Mouse (Mus musculus): ENCODE measurements around the gene Rtp3. TPM values are rescaled to one million over a fixed set of nuclear protein-coding genes. Genes with fewer than 3 reads are reported as not detected.

The Rtp3 gene
- total RNA-seq, 2 experiments from 2014 or later: 1.1 to 1.2 TPM

DNA sequence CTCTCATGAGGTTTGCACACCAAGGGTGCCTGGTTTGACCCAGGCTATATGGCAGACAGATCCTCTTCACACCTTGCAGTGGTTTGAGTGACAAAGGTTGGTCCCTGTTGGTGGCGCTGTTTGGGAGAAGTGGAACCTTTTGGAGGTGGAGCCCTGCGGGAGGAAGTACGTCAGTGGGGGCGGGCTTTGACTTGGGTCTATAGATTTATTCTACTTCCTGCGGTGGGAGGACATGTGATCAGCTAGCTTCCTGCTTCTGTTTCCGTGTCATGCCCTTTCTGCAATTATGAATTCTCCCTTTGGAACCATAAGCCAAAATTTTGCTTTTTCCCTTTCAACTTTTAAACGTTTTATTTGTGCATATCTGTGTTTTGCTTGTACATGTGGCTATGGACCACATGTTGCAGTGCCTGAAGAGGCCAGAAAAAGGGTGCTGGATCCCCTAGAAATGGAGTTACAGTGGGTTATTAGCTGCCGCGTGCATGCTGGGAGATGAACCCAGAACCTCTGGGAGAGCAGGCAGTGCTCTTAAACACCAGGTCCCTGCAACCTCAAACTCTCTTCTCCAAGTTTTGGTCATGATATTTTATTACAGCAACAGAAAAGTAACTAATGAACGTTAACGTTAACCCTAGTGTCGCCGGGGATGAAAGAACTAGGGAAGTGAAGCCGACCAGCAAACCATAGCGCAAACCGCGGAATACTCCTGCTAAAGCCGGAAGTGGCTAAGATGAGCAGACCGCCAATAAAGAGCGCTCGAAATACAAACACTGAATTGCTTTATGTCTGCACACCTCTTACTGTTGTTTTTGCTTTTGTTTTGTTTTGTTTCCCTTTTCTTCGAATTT is 25.1 kb downstream of the Rtp3 start:
- Histone ChIP-seq H3K27ac (no peak overlapping the region), H3K4me3 (no peak overlapping the region)
- no peak for TF ChIP-seq CTCF (IDR thresholded peaks at IDR 0.05)
- no peak for DNase-seq
- intact Hi-C loops (cut with DNase I): loop anchor here (10.0 kb wide), 1 partner anchor 300 kb away; no protein-coding TSS in a partner anchor

GRCm38 (mm10) chr9:110963566-110964115 is 26.7 kb downstream of the Rtp3 start:
- Histone ChIP-seq H3K4me3 (no peak overlapping the region), H3K27ac (no peak overlapping the region)
- TF ChIP-seq CTCF (IDR thresholded peaks at IDR 0.05): no peak
- intact Hi-C loops (cut with DNase I): loop anchor here (10.0 kb wide), 1 partner anchor 301 kb away; no protein-coding TSS in a partner anchor
- peak; percentile 40 for DNase-seq

GRCm38 (mm10) chr9:110961386-110961785 is 29.0 kb downstream of the Rtp3 start:
- no peak for DNase-seq
- no peak overlapping the region for H3K4me3 ChIP-seq
- intact Hi-C loops (cut with DNase I): loop anchor here (10.0 kb wide), 1 partner anchor 303 kb away; no protein-coding TSS in a partner anchor
- no peak for TF ChIP-seq CTCF (IDR thresholded peaks at IDR 0.05)
- no peak overlapping the region for H3K27ac ChIP-seq

DNA sequence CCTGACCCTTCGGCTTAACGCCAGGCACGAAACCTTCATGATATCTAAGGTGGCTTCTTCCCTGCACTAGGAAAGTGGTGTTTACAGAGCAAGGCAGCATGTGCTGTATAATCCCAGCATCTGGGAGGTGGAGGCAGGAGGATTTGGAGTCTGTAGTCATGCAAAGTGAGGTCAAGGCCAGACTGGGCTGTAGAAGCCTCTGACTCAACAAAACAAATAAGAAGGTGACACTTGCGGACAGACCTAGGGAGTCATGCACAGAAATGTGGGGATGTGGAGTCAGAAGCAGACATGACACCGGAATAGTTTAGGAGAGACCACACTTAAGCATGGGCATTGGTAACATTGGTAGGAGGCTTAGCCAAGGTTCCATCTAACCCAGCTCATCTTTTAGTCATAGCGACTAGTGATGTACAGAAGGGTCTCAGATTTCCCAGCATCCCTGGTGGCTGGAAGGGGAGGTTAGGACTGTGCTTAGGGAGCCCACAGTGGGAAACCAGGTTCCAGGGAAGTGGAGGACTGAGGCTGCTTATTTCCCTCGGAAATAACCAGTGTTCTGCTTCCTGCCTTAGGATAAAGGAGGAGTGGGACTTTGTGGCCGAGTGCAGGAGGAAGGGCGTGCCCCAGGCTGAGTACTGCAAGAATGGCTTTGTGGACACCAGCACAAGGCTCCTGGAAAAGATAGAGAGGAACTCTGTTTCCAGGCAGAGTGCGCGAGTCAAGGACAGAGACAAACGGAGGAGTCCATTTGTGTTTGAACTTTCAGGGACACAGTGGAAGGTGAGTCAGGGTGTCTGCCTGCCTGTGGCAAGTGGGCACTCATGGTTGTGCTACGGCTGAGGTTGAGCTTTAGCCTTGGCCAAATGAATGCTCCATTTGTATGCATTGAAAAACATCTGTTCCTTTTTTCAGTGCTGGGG is 29.9 kb downstream of the Rtp3 start:
- Histone ChIP-seq H3K27ac (no peak overlapping the region), H3K4me3 (no peak overlapping the region)
- intact Hi-C loops (cut with DNase I): loop anchor here (10.0 kb wide), 1 partner anchor 304 kb away; no protein-coding TSS in a partner anchor
- TF ChIP-seq CTCF (IDR thresholded peaks at IDR 0.05): no peak
- DNase-seq: no peak

DNA sequence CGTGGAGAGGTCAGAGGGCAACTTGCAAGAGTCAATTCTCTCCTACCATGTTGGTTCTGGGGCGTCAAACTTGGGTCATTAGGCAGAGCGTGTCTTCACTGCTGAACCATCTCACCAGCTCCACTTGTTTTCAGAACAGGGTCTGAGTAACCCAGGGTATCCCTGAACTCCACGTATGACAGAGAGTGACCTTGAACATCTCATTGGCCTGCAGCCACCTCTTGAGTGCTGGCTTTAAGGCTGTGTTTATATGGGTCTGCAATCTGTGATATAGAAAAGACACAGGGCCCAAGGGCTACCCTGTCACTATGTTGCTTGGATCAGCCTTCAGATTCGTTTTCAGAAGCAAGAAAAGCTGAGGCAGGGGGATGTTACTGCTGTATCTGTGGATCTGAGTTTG is 30.7 kb downstream of the Rtp3 start:
- Histone ChIP-seq H3K4me3 (no peak overlapping the region), H3K27ac (no peak overlapping the region)
- no peak for TF ChIP-seq CTCF (IDR thresholded peaks at IDR 0.05)
- no peak for DNase-seq
- intact Hi-C loops (cut with DNase I): loop anchor here (10.0 kb wide), 1 partner anchor 305 kb away; no protein-coding TSS in a partner anchor

DNA sequence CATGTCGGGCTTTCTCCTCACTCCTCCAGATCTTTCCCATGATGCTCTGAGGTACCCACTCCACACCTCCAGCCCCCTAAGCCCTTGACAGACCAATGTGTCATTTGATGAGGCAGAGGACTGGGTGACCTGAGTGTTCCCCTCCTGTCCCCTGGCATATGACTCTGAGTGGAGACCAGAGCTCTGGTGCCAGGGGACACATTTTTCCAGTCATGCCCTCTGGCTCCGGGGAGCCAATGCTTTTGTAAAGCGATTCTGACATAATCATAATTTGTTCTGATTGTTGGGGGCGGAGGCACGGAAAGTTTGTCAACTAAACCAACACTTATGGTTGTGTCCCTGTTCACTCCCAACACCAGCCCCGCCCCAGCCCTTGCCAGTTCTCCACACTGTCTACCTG is 34.4 kb downstream of the Rtp3 start:
- peak overlapping the region; percentile 78 for H3K4me3 ChIP-seq
- TF ChIP-seq CTCF (IDR thresholded peaks at IDR 0.05): no peak
- peak overlapping the region; percentile 95 for H3K27ac ChIP-seq
- intact Hi-C loops (cut with DNase I): loop anchor here (2.0 kb wide), 1 partner anchor 33 kb away; no protein-coding TSS in a partner anchor
- peak; percentile 36 for DNase-seq

DNA sequence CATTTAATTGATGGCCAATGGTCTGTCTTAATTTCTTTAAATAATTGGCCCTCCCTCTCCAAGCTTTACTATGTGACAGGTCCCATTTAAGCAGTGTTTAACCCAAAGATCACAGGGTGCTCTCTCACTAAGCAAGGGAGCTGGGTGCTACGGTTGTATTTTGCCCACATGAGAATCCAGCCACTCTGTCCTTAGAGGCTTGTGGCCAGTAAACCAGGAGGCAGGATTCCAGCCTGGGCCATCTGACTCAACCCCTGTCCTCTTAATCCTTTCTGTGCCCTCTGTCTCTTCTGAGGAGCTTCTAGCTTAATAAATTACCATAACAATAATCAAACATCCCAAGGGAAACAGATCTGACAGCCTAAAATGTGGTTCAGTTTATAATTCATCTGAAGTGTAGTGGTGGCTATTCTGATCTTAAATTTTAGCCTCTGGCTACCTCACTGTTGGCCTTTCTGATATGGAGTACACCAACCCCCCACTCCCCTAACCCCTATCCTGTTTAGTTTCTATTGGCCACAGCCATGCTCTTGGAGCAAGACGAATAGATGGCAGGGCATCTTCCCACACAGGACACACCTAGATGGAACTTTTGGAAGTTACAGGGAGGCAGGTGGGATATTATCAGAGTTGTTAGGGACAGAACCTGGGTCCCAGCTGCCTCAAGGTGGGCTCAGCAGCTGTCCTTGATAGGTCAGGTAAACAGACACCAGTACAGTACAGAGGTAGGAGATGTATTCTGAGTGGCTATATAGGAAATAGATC is 35.5 kb downstream of the Rtp3 start:
- no peak for TF ChIP-seq CTCF (IDR thresholded peaks at IDR 0.05)
- intact Hi-C loops (cut with DNase I): loop anchor here (2.0 to 5.0 kb wide), 2 partner anchors 32 to 73 kb away; partner anchors contain the start of gene Tmie
- peak; percentile 43 for DNase-seq
- Histone ChIP-seq H3K27ac (peak overlapping the region; percentile 95), H3K4me3 (peak overlapping the region; percentile 78)

- TF ChIP-seq CTCF (IDR thresholded peaks at IDR 0.05): peak; percentile 78
- peak overlapping the region; percentile 78 for H3K4me3 ChIP-seq
- peak overlapping the region; percentile 95 for H3K27ac ChIP-seq
- DNase-seq: peak; percentile 86
- intact Hi-C loops (cut with DNase I): loop anchor here (2.0 to 5.0 kb wide), 2 partner anchors 31 to 72 kb away; partner anchors contain the start of gene Tmie
Measured at GRCm38 (mm10) chr9:110953550-110954461, 36.6 kb downstream of the Rtp3 start.

DNA sequence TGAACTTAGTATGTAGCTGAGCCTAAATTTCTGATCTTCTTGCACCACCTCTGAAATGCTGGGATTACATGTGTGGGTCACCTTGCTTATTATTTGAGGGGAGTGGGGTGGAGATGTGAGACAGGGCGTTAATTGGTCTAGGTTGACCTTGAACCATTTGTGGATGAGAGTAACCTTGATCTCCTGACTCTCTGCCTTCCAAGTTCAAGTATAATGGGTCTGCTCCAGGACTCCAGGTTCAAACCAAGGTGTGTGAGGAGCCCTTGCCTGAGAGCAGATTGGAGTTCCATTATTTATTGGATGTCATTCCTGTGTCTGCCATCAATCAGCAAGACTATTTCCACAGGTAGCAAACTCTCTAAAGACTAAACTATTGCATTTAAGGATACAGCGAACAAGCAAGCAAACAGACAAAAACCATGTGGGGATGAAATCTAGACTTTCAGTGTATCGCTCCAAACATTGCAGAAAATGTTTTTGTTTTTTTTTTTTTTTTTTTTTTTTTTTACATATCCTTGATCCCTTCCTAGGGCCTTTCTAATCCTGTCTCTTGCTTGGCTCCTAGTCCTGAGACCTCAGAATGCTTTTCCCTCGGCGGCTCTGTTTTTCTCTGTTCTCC is 37.3 kb downstream of the Rtp3 start:
- no peak for TF ChIP-seq CTCF (IDR thresholded peaks at IDR 0.05)
- DNase-seq: no peak
- H3K4me3 ChIP-seq: peak overlapping the region; percentile 78
- intact Hi-C loops (cut with DNase I): loop anchor here (5.0 kb wide), 1 partner anchor 71 kb away; the partner anchor contains the start of gene Tmie
- peak overlapping the region; percentile 95 for H3K27ac ChIP-seq

GRCm38 (mm10) chr9:110952398-110952797 is 38.0 kb downstream of the Rtp3 start:
- TF ChIP-seq CTCF (IDR thresholded peaks at IDR 0.05): no peak
- Histone ChIP-seq H3K27ac (peak overlapping the region; percentile 95), H3K4me3 (no peak overlapping the region)
- intact Hi-C loops (cut with DNase I): loop anchor here (5.0 kb wide), 1 partner anchor 70 kb away; the partner anchor contains the start of gene Tmie
- DNase-seq: peak; percentile 35

Measured in gastrocnemius, adult 2 months (tissue).